Mouse (Mus musculus) brain, embryonic 18.5 days (tissue): Measurements from ENCODE around the gene B3galt6.

Source experiments
- DNase-seq: peaks from one replicate; pipeline ENCODE4 v3.0.0-alpha.2; 2012; ENCODE audit warnings: low read depth, low spot score

B3galt6 gene

GRCm38 (mm10) chr4:155992241-155992905 lies at the start of gene B3galt6, which contains the start of gene Sdf4:
Gene B3galt6, minus strand, starts transcription at chr4:155992649.
Gene Sdf4, plus strand, starts transcription at chr4:155992872.
- DNase-seq: no peak

- no peak for DNase-seq
Measured at GRCm38 (mm10) chr4:156034901-156035300, 42.5 kb upstream of the B3galt6 start.

- no peak for DNase-seq
Measured at GRCm38 (mm10) chr4:156034301-156034700, 41.9 kb upstream of the B3galt6 start.

GRCm38 (mm10) chr4:156033476-156034119 lies 41.1 kb upstream of the B3galt6 start:
- no peak for DNase-seq

- DNase-seq: no peak
Measured at GRCm38 (mm10) chr4:156032856-156033255, 40.4 kb upstream of the B3galt6 start.

GRCm38 (mm10) chr4:156031593-156032391 lies 39.3 kb upstream of the B3galt6 start:
- DNase-seq: peak; percentile 75

- no peak for DNase-seq
Measured at GRCm38 (mm10) chr4:156031255-156031592, 38.8 kb upstream of the B3galt6 start.

- no peak for DNase-seq
Measured at GRCm38 (mm10) chr4:156030651-156031118, 38.2 kb upstream of the B3galt6 start.

GRCm38 (mm10) chr4:156028580-156028979 lies 36.1 kb upstream of the B3galt6 start:
- no peak for DNase-seq

- DNase-seq: no peak
Measured at GRCm38 (mm10) chr4:156026013-156026412, 33.6 kb upstream of the B3galt6 start, which contains the start of gene Tnfrsf18. Gene Tnfrsf18, plus strand, starts transcription at chr4:156026164.

GRCm38 (mm10) chr4:156024184-156024583 lies 31.7 kb upstream of the B3galt6 start:
- no peak for DNase-seq

- DNase-seq: no peak
Measured at GRCm38 (mm10) chr4:156023520-156023919, 31.1 kb upstream of the B3galt6 start.

GRCm38 (mm10) chr4:156021942-156022419 lies 29.5 kb upstream of the B3galt6 start:
- DNase-seq: no peak

- DNase-seq: no peak
Measured at GRCm38 (mm10) chr4:156021381-156021780, 28.9 kb upstream of the B3galt6 start.

GRCm38 (mm10) chr4:156019771-156020170 lies 27.3 kb upstream of the B3galt6 start:
- no peak for DNase-seq

GRCm38 (mm10) chr4:156014436-156014835 lies 22.0 kb upstream of the B3galt6 start:
- no peak for DNase-seq

- DNase-seq: no peak
Measured at GRCm38 (mm10) chr4:156013637-156014036, 21.2 kb upstream of the B3galt6 start, which contains the start of gene Tnfrsf4. Gene Tnfrsf4, plus strand, starts transcription at chr4:156013843.

GRCm38 (mm10) chr4:156008369-156008768 lies 15.9 kb upstream of the B3galt6 start:
- no peak for DNase-seq

- DNase-seq: no peak
Measured at GRCm38 (mm10) chr4:156004109-156004508, 11.7 kb upstream of the B3galt6 start.

GRCm38 (mm10) chr4:155993606-155994005 lies 1.2 kb upstream of the B3galt6 start:
- no peak for DNase-seq

- DNase-seq: peak; percentile 93
Measured at GRCm38 (mm10) chr4:155992906-155993547, 578 bp upstream of the B3galt6 start.

- no peak for DNase-seq
Measured at GRCm38 (mm10) chr4:155991908-155992230, 580 bp downstream of the B3galt6 start.
